In the genomic region with DNA sequence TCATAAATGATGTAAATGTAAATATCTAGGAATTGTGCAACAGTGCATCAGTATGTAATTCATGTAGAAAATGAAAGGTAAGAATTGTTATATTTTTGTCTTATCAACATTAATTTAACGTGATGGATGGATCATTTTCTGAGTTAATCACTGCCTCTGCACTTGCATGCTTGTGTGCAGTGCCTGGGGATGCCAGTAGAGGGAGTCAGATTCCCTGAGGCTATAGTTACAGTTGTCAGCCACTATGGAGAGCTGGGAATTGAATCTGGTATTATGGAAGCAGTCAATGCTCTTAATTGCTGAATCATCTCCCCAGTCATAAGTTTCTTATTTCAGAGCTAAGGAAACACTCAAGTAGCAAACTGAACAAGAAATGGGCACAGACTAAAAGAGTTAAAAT, we compare ENCODE assay signal across 12 mouse cellular contexts. TPM values are rescaled to one million over a fixed set of nuclear protein-coding genes. Genes with fewer than 3 reads are reported as not detected.
DNase-seq lines count a peak whose midpoint lies in the region; ATAC-seq and TF ChIP-seq lines count a peak whose summit lies in the region.
"Had no signal": no experiment of that assay in that cellular context is flagged by ENCODE, and none has a peak within 500 bp of the region (broad histone marks: within the 10 kb centered on the region; RNA-seq: fewer than 3 reads in every experiment).

No protein-coding gene starts in this region.

- H3K4me2 ChIP-seq in CH12.LX (ENCODE audit: insufficient read depth, low read depth, poor library complexity, severe bottlenecking): no peak overlapping the region
- H3K4me2 ChIP-seq: stomach, embryonic 15.5 days had no signal

- no peak for ATAC-seq in G1E (ENCODE audit: extremely low read depth, insufficient number of reproducible peaks, low FRiP score, poor library complexity, severe bottlenecking)
- peak; percentile 69 for ATAC-seq in megakaryocyte progenitor cell, adult 5-6 weeks (replicated peaks; ENCODE audit: poor library complexity)

- TF ChIP-seq POLR2A in CH12.LX (IDR thresholded peaks at IDR 0.05; ENCODE audit: low read depth, low read length): no peak

- peaks cover 3% of the 10 kb centered on the region for H3K9me3 ChIP-seq in CH12.LX (replicated peaks; ENCODE audit: low read length)
- no peaks in the 10 kb centered on the region for H3K9me3 ChIP-seq in G1E (replicated peaks)
- H3K9me3 ChIP-seq: stomach, embryonic 15.5 days had no signal

- peak; percentile 69 for TF ChIP-seq CTCF in layer of hippocampus, adult 2 months (conservative IDR thresholded peaks at IDR 0.05)
- TF ChIP-seq CTCF in CH12.LX (conservative IDR thresholded peaks at IDR 0.05 in 1 of 2, IDR thresholded peaks at IDR 0.05 in 1 of 2; ENCODE audit: low read depth in 2 of 2, low read length in 2 of 2) (peak; percentile 44 to 61), G1E (IDR thresholded peaks at IDR 0.05; ENCODE audit: low read depth, low read length) (peak; percentile 50)

- H3K27ac ChIP-seq in layer of hippocampus, adult 2 months: no peak overlapping the region
- H3K27ac ChIP-seq in CH12.LX (ENCODE audit: insufficient read depth, low read depth): no peak overlapping the region
- H3K27ac ChIP-seq: stomach, embryonic 15.5 days had no signal

- H3K27me3 ChIP-seq in CH12.LX (replicated peaks): no peaks in the 10 kb centered on the region
- H3K27me3 ChIP-seq in G1E (ENCODE audit: insufficient read depth, low read length): no peaks in the 10 kb centered on the region
- H3K27me3 ChIP-seq: megakaryocyte, embryonic 14.5 days; stomach, embryonic 15.5 days had no signal

- H3K4me1 ChIP-seq in CH12.LX (ENCODE audit: control insufficient read depth in 1 of 2, insufficient read depth in 2 of 2): no peaks in the 10 kb centered on the region
- H3K4me1 ChIP-seq in G1E (ENCODE audit: insufficient read depth, low read depth, low read length): no peaks in the 10 kb centered on the region
- H3K4me1 ChIP-seq: stomach, embryonic 15.5 days had no signal

- TF ChIP-seq EP300 in CH12.LX (IDR thresholded peaks at IDR 0.05; ENCODE audit: low read length): no peak

- in situ Hi-C loops in CH12.LX (cut with MboI; ENCODE audit: low pct_ligation_motif_present, low pct_unique_long_range_greater_than_20kb, low sequenced_read_pairs): no loop called here

- H3K4me3 ChIP-seq in layer of hippocampus, adult 2 months: no peak overlapping the region
- H3K4me3 ChIP-seq in CH12.LX (replicated peaks in 1 of 3; ENCODE audit: low read depth in 2 of 3, low read length in 2 of 3, poor library complexity in 1 of 3) (no peak overlapping the region), G1E (ENCODE audit: low read depth, low read length) (no peak overlapping the region)
- H3K4me3 ChIP-seq: megakaryocyte, embryonic 14.5 days; stomach, embryonic 15.5 days had no signal

- peaks cover 14 to 53% of the 10 kb centered on the region in 2 experiments for H3K36me3 ChIP-seq in CH12.LX (replicated peaks in 1 of 2; ENCODE audit: control insufficient read depth in 1 of 2, insufficient read depth in 1 of 2, low read length in 1 of 2)
- peaks cover 50% of the 10 kb centered on the region for H3K36me3 ChIP-seq in G1E (replicated peaks)

- dilution Hi-C loops in CH12.LX (cut with MboI; ENCODE audit: extremely low pct_ligation_motif_present, extremely low pct_unique_long_range_greater_than_20kb, low sequenced_read_pairs): no loop called here

- H3K9ac ChIP-seq in CH12.LX (ENCODE audit: insufficient read depth, low read depth): no peak overlapping the region
- H3K9ac ChIP-seq: stomach, embryonic 15.5 days had no signal

- DNase-seq in layer of hippocampus, adult 2 months (ENCODE audit: low spot score in 2 of 2): no peak
- no peak for DNase-seq in layer of hippocampus, adult 8-10 months (ENCODE audit: low spot score in 2 of 2)
- DNase-seq in CH12.LX (ENCODE audit: extremely low read depth) (peak; percentile 9), G1E (ENCODE audit: low spot score) (no peak)
- no peak for DNase-seq in left cerebral cortex, adult 9 months (ENCODE audit: low spot score in 2 of 2)
- DNase-seq in urinary bladder, postnatal 10 days (ENCODE audit: low spot score): no peak
- DNase-seq: embryo, embryonic 11 days; heart, postnatal 36 days; right cerebral cortex, adult 18-20 months had no signal

- no peaks in the 10 kb centered on the region for H3K79me2 ChIP-seq in CH12.LX (replicated peaks; ENCODE audit: control insufficient read depth, extremely low read depth, insufficient read depth, poor library complexity, severe bottlenecking)

- no peak; the same call in 1 of the 2 replicates for TF ChIP-seq RAD21 in CH12.LX (IDR thresholded peaks at IDR 0.05; ENCODE audit: low read depth, low read length)

TF ChIP-seq in CH12.LX, 34 proteins besides CTCF, POLR2A, EP300 and RAD21:
- TF ChIP-seq ZMIZ1 (IDR thresholded peaks at IDR 0.05; ENCODE audit: low read depth, low read length): no peak
- TF ChIP-seq ZKSCAN1 (IDR thresholded peaks at IDR 0.05; ENCODE audit: borderline replicate concordance, low read depth, low read length): no peak
- no peak for TF ChIP-seq RCOR1 (conservative IDR thresholded peaks at IDR 0.05; ENCODE audit: low read depth, low read length)
- no peak for TF ChIP-seq BHLHE40 (IDR thresholded peaks at IDR 0.05; ENCODE audit: low read depth, low read length)
- no peak for TF ChIP-seq MYC (IDR thresholded peaks at IDR 0.05; ENCODE audit: low read depth, low read length)
- TF ChIP-seq GABPA (IDR thresholded peaks at IDR 0.05; ENCODE audit: insufficient replicate concordance, low read depth, low read length): no peak
- TF ChIP-seq HCFC1 (IDR thresholded peaks at IDR 0.05; ENCODE audit: low read depth, low read length): no peak
- TF ChIP-seq NELFE (IDR thresholded peaks at IDR 0.05; ENCODE audit: low read depth, low read length): no peak
- no peak for TF ChIP-seq TCF12 (IDR thresholded peaks at IDR 0.05; ENCODE audit: low read depth, low read length)
- no peak for TF ChIP-seq ZNF384 (IDR thresholded peaks at IDR 0.05; ENCODE audit: low read depth, low read length)

RNA-seq across cellular contexts. Expression of a gene that starts 40.0 kb away (rescaled TPM):
- total RNA-seq in layer of hippocampus, adult 2 months (2021): 1 to 10 TPM; 4.8 to 7.7 TPM
- total RNA-seq in layer of hippocampus, adult 8-10 months (2022): 1 to 10 TPM; 5.2 to 7.3 (median 6.5) TPM
- 2.5 and 3.2 TPM in 2 replicates for total RNA-seq in CH12.LX (2012; rRNA removed)
- 9.0 and 9.8 TPM in 2 replicates for total RNA-seq in CH12.LX (2014; rRNA removed)
- polyA plus RNA-seq in CH12.LX (2012; ENCODE audit: insufficient read length, low read depth): 5.6 and 6.8 TPM in 2 replicates
- total RNA-seq in G1E (2014; fragmentation: Nextera tagmentation): 6.8 and 7.4 TPM in 2 replicates
- total RNA-seq in G1E (2017): 7.1 and 8.0 TPM in 2 replicates
- polyA plus RNA-seq in G1E (2012): 0.56 and 0.90 TPM in 2 replicates
- total RNA-seq in megakaryocyte progenitor cell, adult 5-6 weeks (2015): 4.6 and 5.6 TPM in 2 replicates
- total RNA-seq in megakaryocyte progenitor cell, adult 5-6 weeks (2017): 4.6 and 6.1 TPM in 2 replicates
